In genomic region chr9:106684093-106684872, GRCm38 (mm10) we compare ENCODE assay signal across 8 mouse cellular contexts. TPM values are rescaled to one million over a fixed set of nuclear protein-coding genes. Genes with fewer than 3 reads are reported as not detected.
DNase-seq lines count a peak whose midpoint lies in the region; ATAC-seq and TF ChIP-seq lines count a peak whose summit lies in the region.

No protein-coding gene starts in this region.

- peak overlapping the region; percentile 84 for H3K9ac ChIP-seq in kidney, embryonic 14.5 days (ENCODE audit: low read depth, low read length)
- peak overlapping the region; percentile 76 for H3K9ac ChIP-seq in hindbrain, embryonic 14.5 days
- H3K9ac ChIP-seq in midbrain, embryonic 13.5 days (replicated peaks): peak overlapping the region; percentile 89

- H3K4me2 ChIP-seq in kidney, embryonic 14.5 days (replicated peaks; ENCODE audit: low read depth, low read length): peak overlapping the region; percentile 94
- peak overlapping the region; percentile 92 for H3K4me2 ChIP-seq in hindbrain, embryonic 14.5 days (replicated peaks)
- peak overlapping the region; percentile 96 for H3K4me2 ChIP-seq in midbrain, embryonic 13.5 days (replicated peaks)

- DNase-seq in kidney, adult 11 months: no peak
- DNase-seq in hindbrain, embryonic 14.5 days (ENCODE audit: low spot score): no peak
- DNase-seq in frontal cortex, postnatal 25 days (ENCODE audit: low spot score in 2 of 2): no peak
- no peak for DNase-seq in testis, postnatal 10 days (ENCODE audit: low spot score)
- DNase-seq in layer of hippocampus, adult 9-10 months (ENCODE audit: low spot score): no peak

- H3K9me3 ChIP-seq in kidney, embryonic 14.5 days (ENCODE audit: control insufficient read depth, low read length): no peaks in the 10 kb centered on the region
- H3K9me3 ChIP-seq in hindbrain, embryonic 14.5 days (ENCODE audit: control insufficient read depth, low read length): no peaks in the 10 kb centered on the region
- H3K9me3 ChIP-seq in midbrain, embryonic 13.5 days: no peaks in the 10 kb centered on the region

- peaks cover 11% of the 10 kb centered on the region for H3K4me1 ChIP-seq in kidney, embryonic 14.5 days (ENCODE audit: control insufficient read depth, insufficient read depth, low read length)
- no peaks in the 10 kb centered on the region; the same call in 1 of the 2 replicates for H3K4me1 ChIP-seq in bone marrow, adult 2 months (ENCODE audit: control insufficient read depth, insufficient read depth, low read length)
- H3K4me1 ChIP-seq in hindbrain, embryonic 14.5 days (replicated peaks; ENCODE audit: control insufficient read depth, insufficient read depth, low read length): peaks cover 11% of the 10 kb centered on the region; the same call in 1 of the 2 replicates
- H3K4me1 ChIP-seq in midbrain, embryonic 13.5 days (replicated peaks): peaks cover 26% of the 10 kb centered on the region

- 76% methylated on average over 6 of the region's 6 CpGs for WGBS in kidney, embryonic 14.5 days
- 54% methylated on average over 6 of the region's 6 CpGs for WGBS in bone marrow, adult 2 months
- WGBS in hindbrain, embryonic 14.5 days: 89% methylated on average over 6 of the region's 6 CpGs
- 83% methylated on average over 6 of the region's 6 CpGs for WGBS in midbrain, embryonic 13.5 days

- no peak overlapping the region for H3K27ac ChIP-seq in kidney, embryonic 14.5 days (ENCODE audit: low read depth, low read length)
- no peak overlapping the region for H3K27ac ChIP-seq in bone marrow, adult 2 months (ENCODE audit: control insufficient read depth, insufficient read depth, low read depth, low read length, poor library complexity)
- H3K27ac ChIP-seq in hindbrain, embryonic 14.5 days: no peak overlapping the region
- no peak overlapping the region for H3K27ac ChIP-seq in midbrain, embryonic 13.5 days

- no peak for TF ChIP-seq CTCF in bone marrow, adult 2 months (IDR thresholded peaks at IDR 0.05; ENCODE audit: control insufficient read depth, insufficient read depth, low read length)

- no peak for TF ChIP-seq POLR2A in bone marrow, adult 2 months (IDR thresholded peaks at IDR 0.05; ENCODE audit: borderline replicate concordance, control insufficient read depth, low read depth, low read length)

- H3K4me3 ChIP-seq in kidney, embryonic 14.5 days (ENCODE audit: low read length): peak overlapping the region; percentile 85
- H3K4me3 ChIP-seq in bone marrow, adult 2 months (replicated peaks; ENCODE audit: control insufficient read depth, low read depth, low read length): peak overlapping the region; percentile 95
- H3K4me3 ChIP-seq in hindbrain, embryonic 14.5 days (replicated peaks; ENCODE audit: low read length): peak overlapping the region; percentile 80
- H3K4me3 ChIP-seq in midbrain, embryonic 13.5 days (replicated peaks): peak overlapping the region; percentile 81

- H3K36me3 ChIP-seq in kidney, embryonic 14.5 days (ENCODE audit: control insufficient read depth, insufficient read depth, low read length): peaks cover 23% of the 10 kb centered on the region; the same call in 1 of the 2 replicates
- H3K36me3 ChIP-seq in hindbrain, embryonic 14.5 days (replicated peaks; ENCODE audit: control insufficient read depth, insufficient read depth): peaks cover 23% of the 10 kb centered on the region
- H3K36me3 ChIP-seq in midbrain, embryonic 13.5 days: peaks cover 19% of the 10 kb centered on the region

- no peak for ATAC-seq in kidney, embryonic 14.5 days (ENCODE audit: low FRiP score, low TSS enrichment)
- ATAC-seq in hindbrain, embryonic 14.5 days (ENCODE audit: low FRiP score): no peak
- no peak for ATAC-seq in midbrain, embryonic 13.5 days

- H3K27me3 ChIP-seq in kidney, embryonic 14.5 days (ENCODE audit: control insufficient read depth, insufficient read depth, low read length): no peaks in the 10 kb centered on the region
- H3K27me3 ChIP-seq in hindbrain, embryonic 14.5 days (ENCODE audit: control insufficient read depth, insufficient read depth, low read length): no peaks in the 10 kb centered on the region
- no peaks in the 10 kb centered on the region for H3K27me3 ChIP-seq in midbrain, embryonic 13.5 days

RNA-seq across cellular contexts. Expression of gene Tex264, which starts 1.4 kb away (rescaled TPM):
- polyA plus RNA-seq in kidney, embryonic 14.5 days (2014; fragmentation: Nextera tagmentation; extraction: Ambion mirVana): 42.5 and 58.2 TPM in 2 replicates
- 8.8 and 12.5 TPM in 2 replicates for polyA plus RNA-seq in bone marrow, adult 2 months (2011; ENCODE audit: insufficient read depth, insufficient read length, low replicate concordance, missing spikeins)
- polyA plus RNA-seq in hindbrain, embryonic 14.5 days (2014; fragmentation: Nextera tagmentation; extraction: Ambion mirVana): 65.7 and 77.9 TPM in 2 replicates
- polyA plus RNA-seq in midbrain, embryonic 13.5 days (2015; fragmentation: Nextera tagmentation; extraction: Ambion mirVana): 36.8 and 36.9 TPM in 2 replicates

RNA-seq across cellular contexts. Expression of gene Grm2, which starts 28.4 kb away (rescaled TPM):
- not detected in 2 replicates for polyA plus RNA-seq in kidney, embryonic 14.5 days (2014; fragmentation: Nextera tagmentation; extraction: Ambion mirVana)
- not detected in 2 replicates for polyA plus RNA-seq in bone marrow, adult 2 months (2011; ENCODE audit: insufficient read depth, insufficient read length, low replicate concordance, missing spikeins)
- 8.3 and 9.0 TPM in 2 replicates for polyA plus RNA-seq in hindbrain, embryonic 14.5 days (2014; fragmentation: Nextera tagmentation; extraction: Ambion mirVana)
- polyA plus RNA-seq in midbrain, embryonic 13.5 days (2015; fragmentation: Nextera tagmentation; extraction: Ambion mirVana): 7.7 and 9.6 TPM in 2 replicates

RNA-seq across cellular contexts. Expression of gene Iqcf6, which starts 57.9 kb away (rescaled TPM):
- not detected in 2 replicates for polyA plus RNA-seq in kidney, embryonic 14.5 days (2014; fragmentation: Nextera tagmentation; extraction: Ambion mirVana)
- not detected in 2 replicates for polyA plus RNA-seq in bone marrow, adult 2 months (2011; ENCODE audit: insufficient read depth, insufficient read length, low replicate concordance, missing spikeins)
- polyA plus RNA-seq in hindbrain, embryonic 14.5 days (2014; fragmentation: Nextera tagmentation; extraction: Ambion mirVana): not detected in 2 replicates
- polyA plus RNA-seq in midbrain, embryonic 13.5 days (2015; fragmentation: Nextera tagmentation; extraction: Ambion mirVana): not detected in 2 replicates
